Mouse (Mus musculus): ENCODE measurements around the gene Iqsec2. TPM values are rescaled to one million over a fixed set of nuclear protein-coding genes. Genes with fewer than 3 reads are reported as not detected.
"Not testable (repeated sequence)": the region's sequence is repeated elsewhere in the genome, so short reads cannot be mapped to it uniquely, and the experiment has no call there.

Gene Iqsec2
- polyA plus RNA-seq, 1 experiment from 2014 or later = 11.0 TPM

- no peak; the same call in 1 of the 2 replicates for TF ChIP-seq CTCF (IDR thresholded peaks at IDR 0.05; ENCODE audit: low read depth)
- Histone ChIP-seq H3K36me3 (ENCODE audit: insufficient read depth, low read length) (no peaks in the 10 kb centered on the region), H3K9me3 (replicated peaks; ENCODE audit: low read length) (no peaks in the 10 kb centered on the region), H3K4me3 (replicated peaks; ENCODE audit: low read depth, low read length) (peak within 1 kb of the TSS; percentile 93), H3K4me1 (replicated peaks; ENCODE audit: insufficient read depth, low read length) (peaks cover 10% of the 10 kb centered on the region), H3K27ac (peak within 1 kb of the TSS; percentile 78), H3K27me3 (ENCODE audit: insufficient read depth, low read length) (no peaks in the 10 kb centered on the region), H3K9ac (ENCODE audit: low read depth, low read length) (peak within 1 kb of the TSS; percentile 98), H3K4me2 (ENCODE audit: low read length) (peak within 1 kb of the TSS; percentile 73)
- ATAC-seq (replicated peaks; ENCODE audit: low FRiP score, low read depth) (peak; percentile 99), DNase-seq (ENCODE audit: low spot score) (peak; percentile 97)
- under 1% methylated on average over 66 of the region's 69 CpGs for WGBS
These were observed 89.0 kb downstream of the Iqsec2 start, which contains the start of gene Kdm5c for GRCm38 (mm10) chrX:152232781-152233763. Kdm5c (plus strand) TSS chrX:152233020.

DNA sequence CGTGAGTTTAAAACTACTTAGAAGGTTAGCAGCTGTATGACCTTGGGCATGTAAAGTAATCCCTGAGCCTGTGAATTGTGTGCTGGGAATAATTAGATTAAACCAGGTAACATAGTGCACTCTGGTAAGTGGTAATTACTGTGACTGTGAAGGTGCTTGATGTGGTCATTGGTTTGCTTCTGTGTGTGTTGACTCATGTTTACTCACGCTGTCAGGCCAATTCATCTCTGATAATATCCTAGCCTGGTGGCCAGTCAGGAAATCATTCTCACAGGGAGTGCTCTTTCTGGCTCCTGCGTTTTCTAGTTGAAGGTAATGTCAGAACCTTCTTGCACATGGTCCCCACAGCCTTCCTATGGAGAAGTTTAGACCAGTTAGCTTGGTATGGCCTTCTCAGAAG lies 90.1 kb downstream of the Iqsec2 start:
- H3K27ac ChIP-seq = no peak overlapping the region
- peak overlapping the region; percentile 98 for H3K9ac ChIP-seq (ENCODE audit: low read depth, low read length)
- peaks cover 10% of the 10 kb centered on the region for H3K4me1 ChIP-seq (replicated peaks; ENCODE audit: insufficient read depth, low read length)
- WGBS = 17% methylated on average over 3 of the region's 3 CpGs
- ATAC-seq (replicated peaks; ENCODE audit: low FRiP score, low read depth) = no peak
- DNase-seq (ENCODE audit: low spot score) = peak; percentile 3
- no peak for TF ChIP-seq CTCF (IDR thresholded peaks at IDR 0.05; ENCODE audit: low read depth)
- peak overlapping the region; percentile 93 for H3K4me3 ChIP-seq (replicated peaks; ENCODE audit: low read depth, low read length)
- H3K4me2 ChIP-seq (ENCODE audit: low read length) = peak overlapping the region; percentile 73
- 0 out of 2 replicates have a peak, but pooled peaks cover under 1% of the 10 kb centered on the region for H3K36me3 ChIP-seq (ENCODE audit: insufficient read depth, low read length)
- no peaks in the 10 kb centered on the region for H3K27me3 ChIP-seq (ENCODE audit: insufficient read depth, low read length)
- H3K9me3 ChIP-seq (replicated peaks; ENCODE audit: low read length) = no peaks in the 10 kb centered on the region

DNA sequence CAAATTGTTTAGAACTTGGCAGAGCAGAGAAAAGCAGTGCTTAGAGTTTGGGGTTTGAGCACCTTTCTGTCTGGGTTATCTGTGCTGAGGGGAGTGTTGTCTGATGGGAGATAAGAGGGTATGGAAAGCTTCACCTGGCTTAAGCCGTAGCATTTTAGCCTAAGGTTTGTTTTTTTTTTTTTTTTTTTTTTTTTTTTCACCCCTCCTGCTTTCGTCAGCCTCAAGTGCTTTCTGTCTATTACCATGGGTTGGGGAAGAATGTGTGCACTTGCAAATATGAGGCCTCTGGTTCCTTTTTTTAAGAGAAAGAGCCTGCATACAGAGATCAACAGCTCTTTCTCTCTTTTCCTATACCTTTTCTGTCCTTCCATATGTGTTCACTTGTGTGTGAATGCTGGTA lies 91.7 kb downstream of the Iqsec2 start:
- Histone ChIP-seq H3K4me2 (ENCODE audit: low read length) (peak overlapping the region; percentile 73; the same call in 1 of the 2 replicates), H3K4me3 (replicated peaks; ENCODE audit: low read depth, low read length) (no peak overlapping the region)
- WGBS = 68% methylated on average over 2 of the region's 2 CpGs

GRCm38 (mm10) chrX:152243140-152243539 lies 99.1 kb downstream of the Iqsec2 start:
- peaks cover 54% of the 10 kb centered on the region for H3K36me3 ChIP-seq (ENCODE audit: insufficient read depth, low read length)
- peak; percentile 43 for TF ChIP-seq CTCF (IDR thresholded peaks at IDR 0.05; ENCODE audit: low read depth)
- H3K4me3 ChIP-seq (replicated peaks; ENCODE audit: low read depth, low read length); ATAC-seq (replicated peaks; ENCODE audit: low FRiP score, low read depth); H3K4me1 ChIP-seq (replicated peaks; ENCODE audit: insufficient read depth, low read length); DNase-seq (ENCODE audit: low spot score); H3K4me2 ChIP-seq (ENCODE audit: low read length); H3K9me3 ChIP-seq (replicated peaks; ENCODE audit: low read length); H3K9ac ChIP-seq (ENCODE audit: low read depth, low read length); H3K27me3 ChIP-seq (ENCODE audit: insufficient read depth, low read length); H3K27ac ChIP-seq: not testable (repeated sequence)
- WGBS = 84% methylated on average over 6 of the region's 6 CpGs

More for the DNA sequence above, 91.7 kb downstream of the Iqsec2 start:
- DNase-seq (ENCODE audit: low spot score) (no peak), ATAC-seq (replicated peaks; ENCODE audit: low FRiP score, low read depth) (no peak)
- Histone ChIP-seq H3K36me3 (ENCODE audit: insufficient read depth, low read length) (peaks cover 12% of the 10 kb centered on the region; the same call in 1 of the 2 replicates), H3K27ac (no peak overlapping the region), H3K27me3 (ENCODE audit: insufficient read depth, low read length) (no peaks in the 10 kb centered on the region), H3K9ac (ENCODE audit: low read depth, low read length) (no peak overlapping the region), H3K4me1 (replicated peaks; ENCODE audit: insufficient read depth, low read length) (peaks cover 10% of the 10 kb centered on the region), H3K9me3 (replicated peaks; ENCODE audit: low read length) (no peaks in the 10 kb centered on the region)
- no peak for TF ChIP-seq CTCF (IDR thresholded peaks at IDR 0.05; ENCODE audit: low read depth)

DNA sequence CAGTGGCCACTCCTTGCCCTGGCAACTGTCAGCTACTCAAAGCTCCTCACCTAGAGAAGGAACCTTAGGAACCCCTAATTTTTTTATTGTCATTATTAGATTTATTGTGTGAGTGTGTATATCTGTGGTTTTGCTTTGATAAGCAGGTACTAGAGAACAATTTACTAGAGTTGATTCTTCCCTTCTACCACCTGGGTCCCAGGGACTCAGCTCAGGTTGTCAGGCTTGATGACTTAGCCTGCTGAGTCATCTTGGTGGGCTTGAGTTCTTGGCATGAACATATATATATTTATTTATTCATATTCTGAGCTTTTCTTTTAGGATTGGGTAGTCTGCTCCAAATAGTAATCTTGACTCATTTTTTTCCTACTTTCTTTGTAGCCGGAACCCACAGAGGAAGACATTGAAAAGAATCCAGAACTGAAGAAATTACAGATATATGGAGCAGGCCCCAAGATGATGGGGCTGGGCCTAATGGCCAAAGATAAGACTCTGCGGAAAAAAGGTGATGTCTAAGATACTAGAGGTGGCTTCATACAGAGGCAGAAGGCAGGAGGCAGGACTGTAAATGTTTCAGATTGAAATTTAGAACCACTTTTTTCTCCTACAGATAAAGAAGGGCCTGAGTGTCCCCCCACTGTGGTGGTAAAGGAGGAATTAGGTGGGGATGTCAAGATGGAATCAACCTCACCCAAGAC lies 100.6 kb downstream of the Iqsec2 start:
- WGBS = 97% methylated on average over 2 of the region's 2 CpGs
- no peaks in the 10 kb centered on the region for H3K27me3 ChIP-seq (ENCODE audit: insufficient read depth, low read length)
- peaks cover 51% of the 10 kb centered on the region for H3K36me3 ChIP-seq (ENCODE audit: insufficient read depth, low read length)
- ATAC-seq (replicated peaks; ENCODE audit: low FRiP score, low read depth) (no peak), DNase-seq (ENCODE audit: low spot score) (no peak)
- no peak overlapping the region for H3K27ac ChIP-seq
- H3K4me1 ChIP-seq (replicated peaks; ENCODE audit: insufficient read depth, low read length) = no peaks in the 10 kb centered on the region
- no peak for TF ChIP-seq CTCF (IDR thresholded peaks at IDR 0.05; ENCODE audit: low read depth)
- H3K4me3 ChIP-seq (replicated peaks; ENCODE audit: low read depth, low read length) = no peak overlapping the region
- H3K9ac ChIP-seq (ENCODE audit: low read depth, low read length) = no peak overlapping the region
- H3K4me2 ChIP-seq (ENCODE audit: low read length) = no peak overlapping the region
- no peaks in the 10 kb centered on the region for H3K9me3 ChIP-seq (replicated peaks; ENCODE audit: low read length)

DNA sequence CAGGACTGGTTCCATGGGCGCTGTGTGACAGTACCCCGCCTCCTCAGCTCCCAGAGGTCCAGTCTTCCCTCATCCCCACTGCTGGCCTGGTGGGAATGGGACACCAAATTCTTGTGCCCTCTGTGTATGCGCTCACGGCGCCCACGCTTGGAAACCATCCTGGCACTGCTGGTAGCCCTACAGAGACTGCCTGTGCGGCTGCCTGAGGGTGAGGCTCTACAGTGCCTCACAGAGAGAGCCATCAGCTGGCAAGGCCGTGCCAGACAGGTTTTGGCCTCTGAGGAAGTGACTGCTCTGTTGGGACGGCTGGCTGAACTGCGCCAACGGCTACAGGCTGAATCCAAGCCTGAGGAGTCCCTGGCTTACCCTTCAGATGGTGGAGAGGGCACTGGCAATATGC lies 127.1 kb downstream of the Iqsec2 start:
- no peak overlapping the region for H3K9ac ChIP-seq (ENCODE audit: low read depth, low read length)
- H3K9me3 ChIP-seq (replicated peaks; ENCODE audit: low read length) = no peaks in the 10 kb centered on the region
- WGBS = 96% methylated on average over 11 of the region's 11 CpGs
- no peak for ATAC-seq (replicated peaks; ENCODE audit: low FRiP score, low read depth)
- no peak overlapping the region for H3K4me3 ChIP-seq (replicated peaks; ENCODE audit: low read depth, low read length)
- peaks cover 70% of the 10 kb centered on the region for H3K36me3 ChIP-seq (ENCODE audit: insufficient read depth, low read length)
- DNase-seq (ENCODE audit: low spot score) = no peak
- H3K27ac ChIP-seq = no peak overlapping the region
- H3K27me3 ChIP-seq (ENCODE audit: insufficient read depth, low read length) = no peaks in the 10 kb centered on the region
- no peak overlapping the region for H3K4me2 ChIP-seq (ENCODE audit: low read length)
- H3K4me1 ChIP-seq (replicated peaks; ENCODE audit: insufficient read depth, low read length) = no peaks in the 10 kb centered on the region
- no peak for TF ChIP-seq CTCF (IDR thresholded peaks at IDR 0.05; ENCODE audit: low read depth)

Other genes starting within 250 kb of the Iqsec2 start
- 246 and 262 TPM in 2 replicates for gene Hsd17b10, start 142.4 kb upstream of the Iqsec2 start, polyA plus RNA-seq (2015; fragmentation: Nextera tagmentation; extraction: Ambion mirVana)
- 3.2 and 3.7 TPM in 2 replicates for gene Ribc1, start 128.0 kb upstream of the Iqsec2 start, polyA plus RNA-seq (2015; fragmentation: Nextera tagmentation; extraction: Ambion mirVana)
- gene Smc1a, start 127.8 kb upstream of the Iqsec2 start, polyA plus RNA-seq (2015; fragmentation: Nextera tagmentation; extraction: Ambion mirVana) = 67.5 and 76.6 TPM in 2 replicates
- 18.0 and 18.5 TPM in 2 replicates for gene Kdm5c, start 88.8 kb downstream of the Iqsec2 start, polyA plus RNA-seq (2015; fragmentation: Nextera tagmentation; extraction: Ambion mirVana)
- gene Kantr, start 183.2 kb downstream of the Iqsec2 start, polyA plus RNA-seq (2015; fragmentation: Nextera tagmentation; extraction: Ambion mirVana) = 10.3 and 10.4 TPM in 2 replicates
- 16.1 and 18.5 TPM in 2 replicates for gene Tspyl2, start 198.2 kb downstream of the Iqsec2 start, polyA plus RNA-seq (2015; fragmentation: Nextera tagmentation; extraction: Ambion mirVana)
- 2.1 and 2.8 TPM in 2 replicates for gene Gpr173, start 224.4 kb downstream of the Iqsec2 start, polyA plus RNA-seq (2015; fragmentation: Nextera tagmentation; extraction: Ambion mirVana)

Measured in kidney, postnatal 0 days (tissue).